Mouse (Mus musculus): Measurements from ENCODE around the gene Umps. TPM values are rescaled to one million over a fixed set of nuclear protein-coding genes. Genes with fewer than 3 reads are reported as not detected.
A peak's percentile ranks its signal among the peaks of the same experiment; 100 is the strongest.

Umps gene
- polyA plus RNA-seq, 2 experiments from 2014 or later: 27.4 to 37.8 TPM

DNA sequence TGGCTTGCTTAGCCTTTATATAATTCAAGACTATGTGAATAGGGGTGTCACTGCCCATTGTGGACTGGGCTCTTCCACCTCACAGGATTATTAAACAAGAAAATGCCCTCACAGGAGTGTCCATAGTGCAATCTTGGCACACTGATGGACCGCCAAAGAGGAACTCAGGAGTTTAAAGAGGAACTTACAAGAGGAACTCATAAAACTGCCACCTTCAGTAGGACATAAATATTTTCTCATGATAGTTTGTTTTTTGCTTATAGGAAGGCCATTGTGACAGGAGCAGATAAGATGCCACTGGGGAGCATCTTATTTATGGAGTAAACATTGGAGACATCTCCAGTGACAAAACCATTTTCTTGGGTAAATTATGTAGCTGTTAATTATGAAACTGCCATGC lies 12.0 kb downstream of the Umps start:
- ATAC-seq: no peak

DNA sequence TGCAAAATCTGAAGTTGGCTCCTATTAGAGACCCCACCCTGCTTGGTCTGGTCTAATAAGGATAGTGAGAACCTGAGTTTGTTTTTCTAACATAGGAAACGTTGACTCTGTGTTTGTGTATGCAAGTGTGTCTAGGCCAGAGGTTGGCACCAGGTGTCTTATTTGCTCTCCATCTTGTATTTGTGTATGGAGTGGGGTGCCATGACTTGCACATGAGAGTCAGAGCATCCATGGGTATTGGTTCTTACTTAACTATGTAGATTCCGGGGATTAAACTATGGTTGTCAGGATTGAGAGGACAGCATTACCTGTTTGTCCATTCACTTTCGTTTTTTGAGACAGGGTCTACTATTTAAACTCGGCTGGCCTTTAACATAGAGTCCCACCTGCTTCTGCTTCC lies 13.8 kb downstream of the Umps start:
- ATAC-seq: no peak

DNA sequence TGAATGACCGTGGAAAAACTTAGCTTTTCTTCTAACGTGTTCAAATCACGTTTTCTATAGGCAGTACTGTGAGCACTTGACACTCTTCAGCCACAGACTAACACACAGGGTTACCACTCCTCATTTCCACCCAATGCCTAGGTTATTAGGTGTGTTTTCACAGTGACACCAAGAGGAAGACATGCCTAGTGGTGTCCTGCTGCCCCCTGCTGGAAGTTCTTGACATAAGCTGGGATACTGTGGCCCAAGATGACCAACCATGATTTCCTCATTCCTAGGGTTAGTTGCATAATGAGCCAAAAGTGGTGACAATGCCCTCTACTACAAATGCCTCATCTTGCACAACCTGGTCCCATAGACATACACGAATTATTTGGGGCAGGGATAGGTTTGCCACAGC lies 16.0 kb downstream of the Umps start:
- peak; percentile 71 for ATAC-seq

DNA sequence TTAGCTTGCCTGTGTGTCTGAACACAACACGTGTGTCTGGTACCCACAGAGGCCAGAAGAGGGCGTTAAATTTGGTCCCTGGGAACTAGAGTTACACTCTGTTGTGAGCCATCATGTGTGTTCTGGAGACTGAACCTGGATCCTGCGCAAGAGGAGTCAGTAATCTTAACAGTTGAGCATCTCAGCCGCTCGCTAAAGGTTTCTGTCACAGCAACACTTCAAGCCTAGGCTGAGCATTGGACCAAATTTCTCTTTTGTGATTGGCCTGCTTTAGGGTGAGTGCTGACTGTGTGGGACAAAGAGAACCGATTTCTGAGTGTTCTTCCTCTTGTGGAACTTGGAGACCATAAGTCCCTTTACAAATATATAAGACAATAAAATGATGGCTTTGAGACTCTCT lies 16.5 kb downstream of the Umps start:
- no peak for ATAC-seq

DNA sequence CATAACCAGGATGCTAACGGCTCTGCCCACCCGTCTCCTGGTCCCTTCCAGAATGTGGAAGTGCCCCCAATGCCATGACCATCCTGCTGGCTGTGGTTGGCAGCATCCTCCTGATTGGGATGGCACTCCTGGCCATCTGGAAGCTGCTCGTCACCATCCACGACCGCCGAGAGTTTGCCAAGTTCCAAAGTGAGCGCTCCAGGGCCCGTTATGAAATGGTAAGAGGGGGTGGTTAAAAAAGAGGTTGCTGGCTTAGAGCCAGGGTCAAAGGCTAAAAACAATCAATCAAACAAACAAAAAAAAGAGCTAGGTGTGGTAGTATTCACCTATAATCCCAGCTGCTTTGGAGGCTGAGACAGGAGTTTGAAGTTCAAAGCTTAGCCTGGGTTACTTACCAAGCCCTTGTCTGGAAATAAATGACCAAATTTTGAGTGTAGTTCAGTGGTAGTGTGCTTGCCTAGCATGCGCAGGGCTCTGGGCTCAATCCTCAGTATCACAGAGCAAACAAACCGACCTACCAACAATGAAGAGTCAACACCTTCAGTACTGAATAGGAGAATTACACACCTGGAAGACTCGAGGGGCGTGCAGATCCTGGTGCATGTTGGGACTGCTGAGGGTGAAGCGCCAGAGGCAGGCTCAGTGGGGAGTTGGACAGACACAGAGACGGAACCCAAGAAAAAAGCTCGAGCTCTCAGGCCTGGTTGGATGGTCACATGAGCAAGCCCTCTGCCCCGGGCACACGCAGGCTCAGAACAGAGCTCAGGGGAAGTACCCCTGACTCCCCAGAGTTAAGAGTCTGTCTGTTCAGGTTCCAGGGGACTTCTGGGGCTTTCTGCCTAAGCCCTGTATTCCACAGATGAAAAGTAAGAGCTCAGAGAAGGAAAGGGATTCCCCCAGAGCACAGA lies 18.9 kb downstream of the Umps start:
- no peak for ATAC-seq

DNA sequence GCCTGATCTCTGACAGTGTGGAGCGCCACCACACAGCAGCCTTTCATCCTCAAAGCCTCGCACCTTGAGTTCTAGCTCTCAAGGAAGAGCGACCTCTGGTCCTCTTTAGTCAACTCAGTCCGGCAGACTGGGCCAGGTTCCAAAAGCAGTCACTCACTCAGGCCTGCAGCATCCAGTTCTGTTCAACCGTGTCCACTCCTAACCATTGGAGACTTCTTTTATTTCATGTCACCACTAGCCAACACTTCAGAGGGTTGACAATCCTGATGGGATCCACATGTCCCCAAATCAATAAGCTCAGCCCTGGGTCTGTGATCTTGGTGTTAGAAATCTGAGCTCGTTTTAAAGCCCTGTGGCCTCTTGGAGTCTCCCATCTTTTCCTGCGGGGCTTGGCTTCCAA lies 20.8 kb downstream of the Umps start:
- no peak for ATAC-seq

DNA sequence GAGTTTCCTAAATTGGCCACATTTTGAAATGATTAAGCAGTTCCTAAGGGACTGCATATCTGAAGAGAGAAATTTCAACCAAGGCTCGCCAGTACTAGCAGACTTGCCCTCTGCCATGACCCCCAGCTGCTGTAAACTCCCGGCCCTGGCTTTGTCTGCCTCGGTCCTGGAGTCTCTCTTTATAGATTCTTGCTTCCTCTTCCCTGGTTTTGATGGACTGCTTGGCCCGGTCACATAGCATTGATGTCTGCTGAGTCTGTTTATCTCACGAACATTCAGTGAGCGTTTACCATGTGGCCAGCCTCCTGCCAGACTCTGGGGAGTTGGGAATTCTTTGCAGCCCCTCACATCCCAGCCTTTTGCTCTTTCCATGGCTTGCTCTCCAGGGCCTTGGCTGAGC lies 22.1 kb downstream of the Umps start:
- no peak for ATAC-seq

DNA sequence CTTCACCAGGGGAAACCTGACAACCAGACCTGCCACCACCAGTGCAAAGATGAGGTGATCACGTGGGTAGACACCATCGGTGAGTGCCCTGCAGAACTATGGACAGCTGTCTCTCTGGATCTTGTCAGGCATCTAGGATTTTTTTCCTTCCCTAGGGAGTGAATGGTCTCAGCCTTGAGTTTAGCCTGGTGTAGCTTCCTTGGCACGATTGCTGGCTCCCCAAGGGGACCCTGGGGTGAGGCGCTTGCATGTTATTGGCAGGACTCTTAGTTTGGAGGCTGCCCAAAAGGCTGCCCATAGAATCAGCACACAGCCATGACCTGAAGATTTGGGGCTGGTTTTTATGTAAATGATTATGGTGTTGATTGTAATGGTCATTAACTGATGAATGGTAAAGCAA lies 22.7 kb downstream of the Umps start:
- ATAC-seq: no peak

DNA sequence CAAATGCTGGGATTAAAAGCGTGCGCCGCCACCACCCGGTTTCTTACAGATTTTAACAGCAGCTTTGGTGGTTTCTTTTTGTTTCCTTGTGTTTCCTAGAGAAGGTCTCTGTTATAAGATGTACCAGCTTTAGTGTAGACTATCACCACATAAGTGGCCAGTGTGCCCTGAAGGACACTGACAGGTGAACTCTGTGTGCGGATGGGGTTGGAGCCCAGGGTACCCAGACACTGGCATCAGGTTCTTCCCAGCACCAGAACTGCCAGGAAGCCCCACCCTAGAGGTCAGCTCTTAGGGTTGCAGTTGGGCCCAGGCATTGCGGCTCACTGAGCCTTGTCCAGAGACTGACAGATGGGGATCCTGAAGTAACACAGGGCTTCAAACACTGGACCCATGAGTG lies 23.4 kb downstream of the Umps start:
- no peak for ATAC-seq

DNA sequence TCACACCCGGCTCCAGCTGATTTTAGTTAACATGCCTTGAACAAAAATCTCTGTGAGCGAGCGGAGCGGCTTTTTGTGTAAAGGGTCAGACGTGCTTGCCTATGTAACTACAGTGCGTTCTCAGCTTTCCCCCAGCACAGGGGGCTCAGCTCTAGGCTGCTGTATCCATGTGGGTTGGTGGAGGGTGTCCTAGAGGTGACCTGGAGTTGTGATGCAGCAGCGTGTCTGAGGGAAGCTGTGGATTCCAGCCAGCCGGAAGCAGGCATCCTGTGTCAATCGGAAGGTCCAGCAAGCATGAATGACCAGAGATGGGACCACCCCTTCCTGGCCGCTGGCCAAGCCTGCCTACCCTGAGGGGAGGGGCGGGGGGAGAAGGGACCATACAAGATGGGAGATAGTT lies 24.5 kb downstream of the Umps start:
- no peak for ATAC-seq

DNA sequence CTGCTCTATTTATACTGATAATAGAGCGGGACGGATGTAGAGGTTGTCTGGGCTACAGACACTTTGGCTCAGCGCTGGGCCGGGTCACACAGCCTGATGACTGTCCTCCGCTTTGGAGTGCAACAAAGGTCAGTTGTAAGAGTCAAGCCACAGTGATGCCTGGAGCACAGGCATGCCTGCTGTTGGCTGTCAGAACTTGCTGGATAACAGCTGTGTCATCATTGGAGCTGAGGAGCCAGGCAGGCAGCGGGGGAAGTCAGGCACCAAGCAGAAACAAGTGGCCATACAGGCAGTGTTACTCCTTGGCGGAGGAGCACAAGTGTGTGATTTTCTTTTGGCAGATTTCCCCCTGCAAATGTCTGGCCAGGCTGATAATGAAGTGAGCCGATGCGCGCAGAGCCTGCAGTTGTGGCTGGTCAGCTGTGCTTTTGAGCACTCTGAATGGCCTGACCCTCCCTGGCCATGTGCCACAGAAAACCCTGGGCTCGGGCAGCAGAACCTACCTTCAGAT lies 25.5 kb downstream of the Umps start:
- ATAC-seq: no peak

DNA sequence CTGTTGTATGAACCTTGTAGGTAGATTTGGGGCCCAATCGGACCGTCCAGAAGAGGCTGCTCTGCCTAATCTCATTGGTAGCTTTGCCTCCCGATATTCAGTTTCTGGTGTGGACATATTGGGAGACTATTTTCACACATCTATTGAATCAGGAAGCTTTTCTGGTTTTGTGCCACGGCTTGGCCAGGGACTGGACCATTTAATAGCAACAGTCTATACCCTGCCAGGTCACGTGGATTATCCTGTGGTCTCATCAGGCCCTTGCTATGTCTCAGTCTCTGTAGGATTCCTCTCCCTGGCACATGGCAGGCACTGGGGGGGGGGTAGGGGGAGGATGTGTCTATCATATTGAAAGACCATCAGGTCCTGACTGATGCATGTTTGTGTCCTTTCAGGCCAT lies 26.7 kb downstream of the Umps start:
- no peak for ATAC-seq

DNA sequence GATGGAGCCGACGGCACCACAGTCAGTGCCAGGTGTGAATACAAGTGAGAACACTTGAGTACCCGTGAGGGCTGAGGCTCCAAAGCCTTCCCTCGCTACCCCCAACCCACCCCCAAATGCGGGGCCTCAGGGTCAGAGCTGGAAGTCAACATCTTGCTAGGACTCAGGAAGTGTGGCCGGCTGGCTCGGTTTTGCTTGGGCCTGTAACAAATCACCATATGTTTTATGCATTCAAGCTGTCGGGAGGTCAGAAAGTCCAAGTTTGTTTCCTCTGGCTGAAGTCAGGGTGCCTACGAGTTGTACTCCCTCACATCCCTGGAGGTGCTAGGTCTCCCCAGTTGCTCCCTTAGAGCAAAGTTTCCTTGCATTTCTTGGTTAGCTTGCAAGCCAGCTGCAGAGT lies 27.2 kb downstream of the Umps start:
- ATAC-seq: no peak

DNA sequence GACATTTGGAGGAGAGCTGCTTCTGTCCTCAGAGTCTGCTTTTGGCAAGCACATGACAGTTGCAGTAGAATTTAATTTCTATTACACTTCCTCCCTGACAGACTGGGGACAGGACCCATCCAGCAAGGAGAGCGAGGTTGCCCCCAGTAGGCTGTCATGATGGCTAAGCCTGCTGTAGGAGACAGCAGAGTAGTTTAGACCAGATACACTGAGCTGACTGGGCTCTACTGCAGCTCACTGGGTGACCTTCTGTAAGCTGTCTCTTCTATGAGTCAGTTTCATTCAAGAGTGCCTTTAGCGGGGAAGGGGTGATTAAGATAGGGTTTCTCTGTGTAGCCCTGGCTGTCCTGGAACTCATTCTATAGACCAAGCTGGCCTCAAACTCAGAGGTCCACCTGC lies 27.7 kb downstream of the Umps start:
- ATAC-seq: no peak

DNA sequence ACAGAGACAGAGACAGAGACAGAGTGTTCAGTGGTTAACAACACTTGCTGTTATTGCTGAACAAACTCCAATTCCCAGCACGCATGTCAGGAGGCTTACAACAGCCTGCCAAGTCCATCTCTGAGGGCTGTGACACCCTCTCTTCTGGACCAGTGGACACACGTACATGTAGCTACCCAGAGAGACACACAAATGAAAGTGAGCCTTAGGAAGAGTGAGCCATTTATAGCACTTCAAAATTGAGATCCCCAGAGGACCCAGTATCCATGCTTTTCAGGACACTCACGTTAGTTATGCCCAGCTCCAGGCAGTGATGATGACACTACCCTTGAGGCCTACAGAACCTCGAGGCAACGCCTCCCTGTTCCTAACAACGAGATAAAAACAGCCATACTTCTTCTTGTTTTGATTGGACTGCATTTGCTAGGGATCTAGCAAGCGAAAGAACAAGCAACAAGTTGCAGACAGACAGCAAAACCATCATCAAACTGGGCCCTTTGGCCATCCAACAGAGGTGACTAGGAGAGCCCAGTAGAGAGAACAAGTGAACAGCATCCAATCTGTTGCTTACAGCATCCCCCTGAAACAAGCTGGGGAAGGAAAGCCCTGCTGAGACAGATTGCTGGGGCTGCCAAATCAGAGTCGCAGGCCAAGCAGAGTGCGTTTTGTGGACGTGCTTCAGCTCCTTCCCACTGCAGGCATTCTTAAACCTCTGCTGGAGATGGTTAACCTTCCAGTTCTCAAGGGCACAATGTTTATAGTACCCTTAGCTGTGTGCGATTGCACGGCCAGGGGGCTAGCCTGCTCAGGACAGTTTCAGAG lies 28.3 kb downstream of the Umps start:
- ATAC-seq: no peak

DNA sequence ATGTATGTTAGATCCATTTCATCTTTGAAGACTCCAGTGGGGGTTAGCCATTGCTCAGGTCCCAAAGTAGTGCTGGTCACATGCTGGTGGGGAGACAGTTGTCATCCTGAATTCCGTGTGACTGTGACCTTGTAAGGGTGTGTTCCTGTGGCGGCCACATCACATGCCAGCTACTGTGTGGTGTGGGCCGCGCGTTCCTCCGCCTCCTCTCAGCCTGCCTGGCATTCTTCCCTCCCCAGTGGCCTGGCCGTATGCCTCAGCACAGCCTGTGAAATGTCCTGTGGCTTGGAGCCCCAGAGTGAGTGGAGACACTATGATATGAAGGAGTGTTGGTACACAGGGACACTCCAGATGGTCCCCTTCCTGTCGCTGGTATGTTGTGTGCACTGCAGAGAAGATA lies 29.3 kb downstream of the Umps start:
- no peak for ATAC-seq

DNA sequence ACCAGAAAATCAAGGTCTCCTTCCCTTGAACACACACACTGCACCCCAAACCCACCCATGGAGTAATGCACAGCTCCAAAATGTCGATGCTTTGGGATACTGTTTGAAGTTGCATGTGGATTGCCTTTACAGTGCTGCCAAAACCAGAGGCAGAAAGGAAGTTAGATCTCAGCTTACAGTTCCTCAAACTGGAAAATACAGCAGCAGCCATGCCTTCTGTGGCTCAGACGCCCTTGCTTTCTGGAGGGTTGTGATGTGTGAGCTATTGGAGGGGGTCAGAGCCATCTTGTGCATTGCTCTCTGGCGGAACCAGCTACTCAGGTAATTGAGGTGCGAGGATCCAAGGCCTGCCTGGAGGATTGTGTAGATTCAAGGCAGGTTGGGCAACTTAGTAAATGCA lies 30.0 kb downstream of the Umps start:
- ATAC-seq: no peak

DNA sequence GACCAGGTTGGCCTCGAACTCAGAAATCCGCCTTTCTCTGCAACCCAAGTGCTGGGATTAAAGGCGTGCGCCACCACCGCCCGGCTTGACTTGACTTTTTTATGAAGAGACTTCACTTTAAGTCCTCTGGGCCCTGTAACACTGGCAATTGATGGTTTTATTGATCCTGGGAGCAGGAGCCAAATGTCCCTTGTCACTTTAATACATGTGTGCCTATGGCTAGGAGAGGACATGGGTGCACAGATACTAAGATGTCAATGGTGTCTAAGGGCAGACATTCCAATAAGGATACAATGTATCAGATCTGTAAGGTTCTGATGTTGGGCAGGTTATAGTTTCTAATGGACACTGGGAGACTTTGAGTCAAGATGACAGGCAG lies 31.4 kb downstream of the Umps start:
- no peak for ATAC-seq

DNA sequence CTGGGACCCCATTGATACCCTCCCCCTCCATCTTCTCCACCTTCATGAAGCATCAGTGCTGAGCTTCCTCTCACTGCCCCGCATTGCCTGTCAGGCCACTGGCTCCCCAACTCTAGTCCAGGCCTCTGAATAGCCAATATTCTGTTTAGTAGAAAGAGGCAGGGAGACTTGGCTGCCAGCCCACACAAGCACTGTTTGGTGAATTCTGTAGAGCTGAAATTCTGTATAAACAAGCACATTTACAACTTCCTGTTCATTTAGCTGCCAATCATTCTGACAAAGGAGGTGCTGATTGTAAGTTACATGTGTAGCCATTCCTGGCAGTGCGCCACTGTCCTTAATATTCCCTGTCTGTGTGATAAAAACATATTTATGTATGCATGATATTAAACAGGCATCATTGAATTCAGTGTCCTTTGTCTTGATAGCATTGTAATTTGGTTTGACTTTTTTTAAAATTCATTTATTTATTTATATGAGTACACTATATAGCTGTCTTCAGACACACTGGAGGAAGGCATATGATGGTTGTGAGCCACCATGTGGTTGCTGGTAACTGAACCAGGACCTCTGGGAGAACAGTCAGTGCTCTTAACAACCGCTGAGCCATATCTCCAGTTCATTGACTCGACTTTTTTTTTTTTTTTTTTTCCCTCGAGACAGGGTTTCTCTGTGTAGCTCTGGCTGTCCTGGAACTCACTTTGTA lies 32.0 kb downstream of the Umps start:
- no peak for ATAC-seq

DNA sequence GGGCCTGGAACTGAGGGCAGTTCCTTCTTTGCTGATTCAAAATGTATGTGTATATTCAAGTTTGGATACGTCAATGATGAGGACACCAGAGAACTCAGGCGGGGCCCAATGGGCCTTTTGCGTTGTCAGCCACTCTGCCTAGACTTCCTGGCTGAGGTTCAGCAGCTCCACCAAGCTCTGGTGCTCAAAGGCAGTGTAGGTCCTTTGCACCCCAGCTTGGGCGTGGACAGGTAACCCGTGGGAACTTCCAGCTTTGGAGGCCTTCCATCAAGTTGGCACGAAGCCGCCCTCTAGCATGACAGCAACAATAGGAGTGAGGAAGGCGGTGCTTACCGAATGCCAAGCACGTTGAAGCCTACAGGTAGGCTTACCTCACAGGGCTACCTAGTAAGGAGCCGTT lies 33.4 kb downstream of the Umps start:
- ATAC-seq: no peak

DNA sequence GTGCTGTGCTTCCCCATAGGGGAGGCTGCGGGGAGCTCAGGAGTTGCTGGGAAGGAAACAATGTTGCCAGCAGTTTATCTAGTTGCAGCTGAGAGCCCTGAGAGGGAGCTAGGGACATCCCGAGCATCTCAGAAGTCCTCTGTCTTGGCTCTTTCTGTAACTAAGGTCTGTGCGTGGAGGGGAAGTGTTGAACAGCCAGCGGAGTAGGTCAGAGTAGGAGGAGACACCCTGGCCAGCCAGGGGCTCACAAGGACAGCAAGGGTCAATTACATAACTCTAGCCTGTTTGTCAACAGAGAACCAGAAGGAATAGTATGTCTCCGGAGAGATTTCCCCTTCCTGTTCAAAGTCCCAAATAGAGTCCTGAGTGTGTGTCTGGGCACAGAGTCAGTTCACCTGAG lies 34.7 kb downstream of the Umps start:
- ATAC-seq: no peak

DNA sequence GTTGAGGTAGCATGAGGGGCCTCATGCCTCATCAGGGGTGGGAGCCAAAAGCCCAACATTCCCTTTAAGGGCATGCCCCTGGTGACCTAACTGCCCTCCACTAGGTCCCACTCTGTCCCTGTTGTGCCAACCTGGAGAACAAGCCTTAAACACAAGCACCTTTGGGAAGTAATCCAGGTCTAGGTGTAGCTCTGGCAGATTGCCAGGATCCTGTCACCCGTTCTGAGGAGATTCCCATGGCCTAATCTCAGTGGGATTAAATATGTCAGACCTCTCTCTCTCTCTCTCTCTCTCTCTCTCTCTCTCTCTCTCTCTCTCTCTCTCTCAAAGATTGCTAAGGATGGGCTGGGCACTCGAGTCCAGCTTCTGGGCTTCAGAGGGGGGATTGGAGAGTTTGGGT lies 35.2 kb downstream of the Umps start:
- ATAC-seq: no peak

DNA sequence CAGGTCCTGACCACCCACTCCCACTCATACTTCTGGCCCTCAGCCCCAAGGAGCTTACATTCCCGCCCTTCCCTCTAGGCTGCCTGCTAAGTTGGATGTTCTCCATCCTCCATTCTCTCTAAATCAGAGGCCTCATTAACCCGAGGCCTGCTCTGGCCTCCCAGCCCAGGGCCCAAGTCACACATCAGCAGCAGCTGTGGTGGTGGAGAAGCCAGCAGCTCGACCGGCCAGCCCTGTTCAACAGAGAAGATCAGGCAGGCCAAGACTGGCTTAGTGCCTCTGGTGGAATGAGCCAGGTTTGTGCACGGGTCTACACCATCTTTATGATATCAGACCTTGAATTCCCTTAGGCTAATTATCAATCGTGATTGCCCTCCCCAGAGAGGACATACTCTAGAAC lies 36.1 kb downstream of the Umps start:
- ATAC-seq: no peak

Data from activated CD4-positive, CD25-positive, alpha-beta regulatory T cell, adult 4 months (primary cell).